Mouse (Mus musculus) MEL (cell line): ENCODE measurements around the gene Phf5a. TPM values are rescaled to one million over a fixed set of nuclear protein-coding genes. Genes with fewer than 3 reads are reported as not detected.

Experiments
- DNase-seq: peaks from one replicate; pipeline ENCODE4 v3.0.0; 2011; ENCODE audit warnings: low read depth, low spot score
- H3K27ac ChIP-seq: 2 replicates; pipeline ENCODE4 v1.5.1; 2012; ENCODE audit warnings: low read depth, mild to moderate bottlenecking, control low read depth, low read length, moderate library complexity; ENCODE audit not compliant: control insufficient read depth
- H3K27me3 ChIP-seq, 2 experiments: fragments of 150-350 bp in 1 of 2; sonication (generic) in 1 of 2; 2 replicates each; pipeline ENCODE4 v1.6.1; 2012; ENCODE audit warnings: low read length in 2 of 2, mild to moderate bottlenecking in 2 of 2, improper control_type of control experiment in 1 of 2, moderate library complexity in 1 of 2; ENCODE audit not compliant: insufficient read depth in 2 of 2, control insufficient read depth in 1 of 2
- H3K36me3 ChIP-seq, 2 experiments: 2 replicates each; pipeline ENCODE4 v1.6.1; 2012 to 2014; ENCODE audit warnings: low read length in 2 of 2, improper control_type of control experiment in 1 of 2, inconsistent platforms in 1 of 2, mild to moderate bottlenecking in 1 of 2; ENCODE audit not compliant: insufficient read depth in 2 of 2, control insufficient read depth in 1 of 2
- H3K4me1 ChIP-seq, 2 experiments: fragments of 150-350 bp in 1 of 2; sonication (generic) in 1 of 2; 2 replicates each; pipeline ENCODE4 v1.6.1; 2012; ENCODE audit warnings: low read length in 2 of 2, improper control_type of control experiment in 1 of 2, mild to moderate bottlenecking in 1 of 2; ENCODE audit not compliant: insufficient read depth in 2 of 2, control insufficient read depth in 1 of 2
- H3K4me3 ChIP-seq, 2 experiments: fragments of 150-350 bp in 1 of 2; sonication (generic) in 1 of 2; 2 replicates each; pipeline ENCODE4 v1.5.1; 2012; ENCODE audit warnings: low read depth in 2 of 2, low read length in 2 of 2, mild to moderate bottlenecking in 2 of 2, moderate library complexity in 2 of 2, control low read depth in 1 of 2, improper control_type of control experiment in 1 of 2; ENCODE audit not compliant: control insufficient read depth in 1 of 2, insufficient read depth in 1 of 2
- H3K79me2 ChIP-seq: 2 replicates; pipeline ENCODE4 v1.6.1; 2012; ENCODE audit warnings: mild to moderate bottlenecking, low read length, moderate library complexity; ENCODE audit not compliant: control insufficient read depth, poor library complexity, insufficient read depth
- H3K9ac ChIP-seq: 2 replicates; pipeline ENCODE4 v1.6.1; 2012; ENCODE audit warnings: low read depth, mild to moderate bottlenecking, control low read depth, low read length, moderate library complexity; ENCODE audit not compliant: control insufficient read depth, poor library complexity, severe bottlenecking
- H3K9me3 ChIP-seq: fragments of 150-350 bp; sonication (generic); replicated peaks from 2 replicates; pipeline ENCODE4 v1.6.1; 2012; ENCODE audit warnings: mild to moderate bottlenecking, low read length, improper control_type of control experiment, moderate library complexity; ENCODE audit not compliant: insufficient read depth
- CHD1 ChIP-seq: IDR thresholded peaks from 2 replicates; pipeline ENCODE4 v1.6.1; 2012; ENCODE audit warnings: low read depth, mild to moderate bottlenecking, inconsistent platforms, low read length, improper control_type of control experiment
- E2F4 ChIP-seq: IDR thresholded peaks from 2 replicates; pipeline ENCODE4 v1.6.1; 2011; ENCODE audit warnings: low read depth, low read length, improper control_type of control experiment, borderline replicate concordance
- ELF1 ChIP-seq: IDR thresholded peaks from 2 replicates; pipeline ENCODE4 v1.6.1; 2014; ENCODE audit warnings: low read depth, mild to moderate bottlenecking, inconsistent platforms, low read length, improper control_type of control experiment, moderate library complexity
- EP300 ChIP-seq, 2 experiments: IDR thresholded peaks; 2 replicates each; pipeline ENCODE4 v1.6.1; 2011; ENCODE audit warnings: improper control_type of control experiment in 2 of 2, low read length in 2 of 2, low read depth in 1 of 2, mild to moderate bottlenecking in 1 of 2
- MAFK ChIP-seq: IDR thresholded peaks from 2 replicates; pipeline ENCODE4 v1.6.1; 2011; ENCODE audit warnings: low read depth, mild to moderate bottlenecking, low read length, improper control_type of control experiment, borderline replicate concordance
- MAX ChIP-seq: IDR thresholded peaks from 2 replicates; pipeline ENCODE4 v1.6.1; 2011; ENCODE audit warnings: low read length, improper control_type of control experiment
- MAZ ChIP-seq: IDR thresholded peaks from 2 replicates; pipeline ENCODE4 v1.6.1; 2012; ENCODE audit warnings: low read depth, mild to moderate bottlenecking, inconsistent platforms, low read length, improper control_type of control experiment
- MYB ChIP-seq: IDR thresholded peaks from 2 replicates; pipeline ENCODE4 v1.6.1; 2011; ENCODE audit warnings: mild to moderate bottlenecking, low read depth, low read length, improper control_type of control experiment
- RAD21 ChIP-seq: IDR thresholded peaks from 2 replicates; pipeline ENCODE4 v1.6.1; 2011; ENCODE audit warnings: mild to moderate bottlenecking, low read depth, low read length, improper control_type of control experiment
- SIN3A ChIP-seq: IDR thresholded peaks from 2 replicates; pipeline ENCODE4 v1.6.1; 2012; ENCODE audit warnings: low read length, improper control_type of control experiment, inconsistent platforms
- TAL1 ChIP-seq: IDR thresholded peaks from 2 replicates; pipeline ENCODE4 v1.6.1; 2012; ENCODE audit warnings: mild to moderate bottlenecking, inconsistent platforms, low read length, moderate library complexity, mixed read lengths
- TBP ChIP-seq: IDR thresholded peaks from 2 replicates; pipeline ENCODE4 v1.8.0; 2011; ENCODE audit warnings: low read depth, low read length, improper control_type of control experiment
- UBTF ChIP-seq: IDR thresholded peaks from 2 replicates; pipeline ENCODE4 v1.6.1; 2012; ENCODE audit warnings: low read depth, mild to moderate bottlenecking, inconsistent platforms, low read length, improper control_type of control experiment, moderate library complexity, borderline replicate concordance; ENCODE audit not compliant: insufficient read depth
- USF2 ChIP-seq, 2 experiments: IDR thresholded peaks; 2 replicates each; pipeline ENCODE4 v1.6.1; 2011 to 2012; ENCODE audit warnings: improper control_type of control experiment in 2 of 2, low read length in 2 of 2, borderline replicate concordance in 1 of 2, inconsistent platforms in 1 of 2, low read depth in 1 of 2, mild to moderate bottlenecking in 1 of 2; ENCODE audit not compliant: insufficient read depth in 1 of 2
- polyA plus RNA-seq, 2 experiments: library from polyadenylated mRNA; stranded (reverse) in 1 of 2; unstranded in 1 of 2; fragments of >175 nt in 1 of 2; fragments of >200 nt in 1 of 2; gene quantifications; 2 replicates each; pipeline versions ENCODE4 v1.2.1 to v1.2.4; 2012; ENCODE audit warnings: low replicate concordance in 2 of 2, low read depth in 1 of 2; ENCODE audit not compliant: insufficient read length in 2 of 2, insufficient read depth in 1 of 2, missing spikeins in 1 of 2
- total RNA-seq: library from RNA; depleted of rRNA; stranded (reverse); fragments of 300-350 nt; gene quantifications from 2 replicates; pipeline ENCODE4 v1.2.3, GENCODE M21; 2012

Phf5a gene
- total and polyA plus RNA-seq, 3 experiments = 128 to 164 TPM; not detected in 1

- TF ChIP-seq MAFK (no peak), EP300 (IDR thresholded peaks at IDR 0.05; ENCODE audit: low read depth in 1 of 2, low read length in 2 of 2) (peak in 1 of 2 experiments; percentile 68; a peak in 2 of 4 replicates)
- TF ChIP-seq, all 39 proteins: peak for 26
These were observed 13.6 kb downstream of the Phf5a start (continued) for GRCm38 (mm10) chr15:81858138-81858516.

GRCm38 (mm10) chr15:81857724-81858116 lies 14.0 kb downstream of the Phf5a start:
- Histone ChIP-seq H3K27ac (peak overlapping the region; percentile 74), H3K79me2 (peaks cover 48% of the 10 kb centered on the region), H3K9ac (peak overlapping the region; percentile 90), H3K36me3 (peaks cover 2 to 11% of the 10 kb centered on the region in 2 experiments; a peak in 3 of 4 replicates), H3K9me3 (no peaks in the 10 kb centered on the region), H3K4me3 (peak overlapping the region; percentile 87 to 98), H3K27me3 (no peaks in the 10 kb centered on the region), H3K4me1 (peaks cover 1 to 7% of the 10 kb centered on the region in 2 experiments; a peak in 2 of 4 replicates)
- DNase-seq = no peak
- TF ChIP-seq MAFK (no peak), MYB (no peak), CHD1 (no peak), E2F4 (no peak), USF2 (IDR thresholded peaks at IDR 0.05; ENCODE audit: borderline replicate concordance in 1 of 2, insufficient read depth in 1 of 2, low read depth in 1 of 2, low read length in 2 of 2) (no peak), RAD21 (no peak)

GRCm38 (mm10) chr15:81856938-81857723 lies 14.6 kb downstream of the Phf5a start:
- Histone ChIP-seq H3K79me2 (peaks cover 50% of the 10 kb centered on the region), H3K27ac (peak overlapping the region; percentile 74), H3K4me3 (peak overlapping the region; percentile 87 to 98), H3K9me3 (no peaks in the 10 kb centered on the region), H3K9ac (peak overlapping the region; percentile 90), H3K27me3 (no peaks in the 10 kb centered on the region), H3K4me1 (peaks cover 0 to 7% of the 10 kb centered on the region in 2 experiments; a peak in 1 of 4 replicates), H3K36me3 (peaks cover 2 to 11% of the 10 kb centered on the region in 2 experiments; a peak in 3 of 4 replicates)
- TF ChIP-seq MAZ (0 out of 2 replicates have a peak, but pooled peaks have one; percentile 53), ELF1 (no peak; the same call in 1 of the 2 replicates), CHD1 (0 out of 2 replicates have a peak, but pooled peaks have one; percentile 26), SIN3A (peak; percentile 44), MAX (0 out of 2 replicates have a peak, but pooled peaks have one; percentile 10), UBTF (no peak), TAL1 (no peak), E2F4 (no peak), TBP (no peak; the same call in 1 of the 2 replicates)
- peak; percentile 64 for DNase-seq
